Mouse (Mus musculus): ENCODE measurements around the gene Ddx56. TPM values are rescaled to one million over a fixed set of nuclear protein-coding genes. Genes with fewer than 3 reads are reported as not detected.

Gene Ddx56
- polyA plus RNA-seq, 1 experiment from 2014 or later = 107 TPM

DNA sequence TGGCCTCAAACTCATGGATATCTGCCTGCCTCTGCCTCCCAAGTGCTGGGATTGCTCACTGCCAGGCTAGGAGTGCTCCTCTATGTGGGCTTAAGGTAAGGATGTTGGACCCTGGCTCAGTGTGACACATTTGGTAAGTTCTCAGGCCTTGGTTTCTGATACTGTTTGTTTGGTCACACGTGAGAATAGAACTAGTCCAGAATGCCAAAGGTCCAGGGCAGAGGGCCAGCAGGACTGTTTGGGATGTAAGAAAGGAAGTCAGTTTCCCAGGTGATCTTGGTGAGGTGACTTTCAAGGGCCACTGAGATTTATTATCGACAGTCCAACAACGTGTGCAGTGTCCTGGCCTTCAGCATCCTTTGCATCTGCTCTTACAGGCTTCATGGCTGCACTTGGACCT is 8.9 kb upstream of the Ddx56 start:
- Histone ChIP-seq H3K27ac (ENCODE audit: low read depth, low read length) (no peak overlapping the region), H3K36me3 (ENCODE audit: control insufficient read depth, insufficient read depth, low read length) (peaks cover under 1% of the 10 kb centered on the region; the same call in 1 of the 2 replicates), H3K4me3 (ENCODE audit: low read depth, low read length) (no peak overlapping the region), H3K27me3 (ENCODE audit: control insufficient read depth, insufficient read depth, low read length) (no peaks in the 10 kb centered on the region), H3K9ac (ENCODE audit: low read length) (no peak overlapping the region), H3K9me3 (ENCODE audit: control insufficient read depth, low read length) (no peaks in the 10 kb centered on the region), H3K4me2 (ENCODE audit: low read depth) (no peak overlapping the region), H3K4me1 (ENCODE audit: control insufficient read depth, insufficient read depth, low read length) (peaks cover 10% of the 10 kb centered on the region)
- no peak for DNase-seq (ENCODE audit: low spot score)
- no peak for ATAC-seq (ENCODE audit: insufficient read depth, low FRiP score, low TSS enrichment)
- 84% methylated on average over 3 of the region's 3 CpGs for WGBS

DNA sequence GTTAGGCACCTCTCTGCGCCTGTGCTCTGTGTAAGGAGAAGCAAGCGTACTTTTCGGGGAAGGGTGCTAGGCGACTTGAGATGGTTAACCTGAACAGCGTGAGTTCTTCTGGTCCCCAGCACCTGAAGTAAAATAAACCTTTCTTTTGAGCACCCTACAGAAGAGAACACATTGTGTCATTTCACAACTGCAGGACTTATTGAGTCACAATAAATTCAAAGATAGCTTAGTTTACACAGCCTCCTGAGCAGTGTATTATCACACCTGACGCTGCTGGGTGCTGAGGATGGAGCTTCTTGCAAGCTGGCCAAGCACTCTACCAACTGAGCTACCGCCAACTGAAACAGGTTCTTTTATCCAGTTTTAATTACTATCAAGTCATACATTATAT is 7.5 kb upstream of the Ddx56 start:
- Histone ChIP-seq H3K27ac (ENCODE audit: low read depth, low read length) (peak overlapping the region; percentile 9; the same call in 1 of the 2 replicates), H3K4me1 (ENCODE audit: control insufficient read depth, insufficient read depth, low read length) (peaks cover 10% of the 10 kb centered on the region), H3K27me3 (ENCODE audit: control insufficient read depth, insufficient read depth, low read length) (no peaks in the 10 kb centered on the region), H3K4me2 (ENCODE audit: low read depth) (peak overlapping the region; percentile 2; the same call in 1 of the 2 replicates), H3K36me3 (ENCODE audit: control insufficient read depth, insufficient read depth, low read length) (peaks cover 4% of the 10 kb centered on the region), H3K9me3 (ENCODE audit: control insufficient read depth, low read length) (no peaks in the 10 kb centered on the region), H3K9ac (ENCODE audit: low read length) (no peak overlapping the region), H3K4me3 (ENCODE audit: low read depth, low read length) (peak overlapping the region; percentile 94)
- no peak for DNase-seq (ENCODE audit: low spot score)
- peak; percentile 48 for ATAC-seq (ENCODE audit: insufficient read depth, low FRiP score, low TSS enrichment)
- 28% methylated on average over 7 of the region's 7 CpGs for WGBS

DNA sequence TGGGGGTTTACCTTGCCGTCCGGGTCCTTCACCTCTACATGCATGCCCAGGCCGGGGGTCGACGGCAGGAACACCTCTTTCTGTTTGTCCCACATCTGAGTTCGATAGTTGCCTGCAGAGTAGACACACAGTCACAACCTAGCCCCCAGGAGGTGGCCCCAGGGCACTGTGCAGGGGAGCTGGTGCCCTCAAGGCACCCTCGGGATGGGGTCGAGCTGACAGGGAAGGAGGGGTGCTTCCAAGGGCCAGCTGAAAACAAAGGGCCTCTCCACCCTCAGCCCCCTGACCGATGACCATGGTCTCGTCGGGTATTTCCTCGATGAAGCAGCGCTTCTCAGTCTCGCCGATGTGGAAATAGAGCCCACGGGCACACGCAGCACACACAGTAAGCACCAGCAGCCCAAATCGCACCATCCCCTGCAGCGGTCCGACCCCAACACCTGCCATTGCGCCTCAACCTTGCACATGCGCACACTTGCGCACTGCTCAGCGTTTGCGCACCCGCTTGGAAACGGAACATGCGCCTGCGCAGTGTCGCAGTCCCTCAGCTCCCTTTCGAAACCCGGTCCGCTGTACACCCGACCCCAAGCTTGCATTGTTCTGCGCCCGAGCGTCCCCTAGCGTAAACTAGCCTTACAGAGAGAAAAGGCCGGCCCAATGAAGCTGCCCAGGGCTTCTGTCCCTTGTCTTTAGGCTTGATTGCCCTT is 7.0 kb upstream of the Ddx56 start, which contains the start of gene Tmed4:
Gene Tmed4, minus strand, starts transcription at position 484 of the 707 bp plus-strand sequence.
- H3K9ac ChIP-seq (ENCODE audit: low read length) = peak within 1 kb of the TSS; percentile 86
- under 1% methylated on average over 39 of the region's 39 CpGs for WGBS
- H3K4me3 ChIP-seq (ENCODE audit: low read depth, low read length) = peak within 1 kb of the TSS; percentile 94
- H3K9me3 ChIP-seq (ENCODE audit: control insufficient read depth, low read length) = no peaks in the 10 kb centered on the region
- peaks cover 4% of the 10 kb centered on the region for H3K36me3 ChIP-seq (ENCODE audit: control insufficient read depth, insufficient read depth, low read length)
- peak within 1 kb of the TSS; percentile 9; the same call in 1 of the 2 replicates for H3K27ac ChIP-seq (ENCODE audit: low read depth, low read length)
- peak within 1 kb of the TSS; percentile 90 for H3K4me2 ChIP-seq (ENCODE audit: low read depth)
- no peaks in the 10 kb centered on the region for H3K27me3 ChIP-seq (ENCODE audit: control insufficient read depth, insufficient read depth, low read length)
- DNase-seq (ENCODE audit: low spot score) (peak; percentile 98), ATAC-seq (ENCODE audit: insufficient read depth, low FRiP score, low TSS enrichment) (peak; percentile 93)
- H3K4me1 ChIP-seq (ENCODE audit: control insufficient read depth, insufficient read depth, low read length) = peaks cover 10% of the 10 kb centered on the region

DNA sequence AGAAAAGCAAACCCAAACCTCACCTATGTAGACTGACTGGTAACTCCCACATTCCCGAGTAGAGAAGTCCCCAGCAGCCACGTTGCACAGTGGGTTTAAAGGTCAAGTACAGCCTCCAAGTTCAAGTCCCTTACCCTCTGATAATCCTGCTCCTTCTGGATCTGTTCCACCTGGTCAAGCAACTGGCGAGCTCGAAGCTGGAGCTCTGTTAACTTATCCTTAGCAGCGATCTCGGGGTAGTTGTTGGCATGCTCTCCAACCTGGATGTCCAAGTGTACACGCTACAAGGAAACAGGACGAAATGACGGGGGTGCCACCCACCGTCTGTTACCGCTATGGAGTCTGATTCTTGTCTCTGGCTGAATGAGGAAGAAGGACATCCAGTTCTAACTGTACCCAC is 6.0 kb upstream of the Ddx56 start:
- DNase-seq (ENCODE audit: low spot score) = no peak
- H3K9ac ChIP-seq (ENCODE audit: low read length) = peak overlapping the region; percentile 86
- H3K9me3 ChIP-seq (ENCODE audit: control insufficient read depth, low read length) = no peaks in the 10 kb centered on the region
- peak overlapping the region; percentile 94 for H3K4me3 ChIP-seq (ENCODE audit: low read depth, low read length)
- no peak overlapping the region for H3K27ac ChIP-seq (ENCODE audit: low read depth, low read length)
- peak overlapping the region; percentile 90 for H3K4me2 ChIP-seq (ENCODE audit: low read depth)
- no peak for ATAC-seq (ENCODE audit: insufficient read depth, low FRiP score, low TSS enrichment)
- peaks cover 10% of the 10 kb centered on the region for H3K4me1 ChIP-seq (ENCODE audit: control insufficient read depth, insufficient read depth, low read length)
- H3K27me3 ChIP-seq (ENCODE audit: control insufficient read depth, insufficient read depth, low read length) = no peaks in the 10 kb centered on the region
- WGBS = 75% methylated on average over 11 of the region's 11 CpGs
- H3K36me3 ChIP-seq (ENCODE audit: control insufficient read depth, insufficient read depth, low read length) = peaks cover 4% of the 10 kb centered on the region

DNA sequence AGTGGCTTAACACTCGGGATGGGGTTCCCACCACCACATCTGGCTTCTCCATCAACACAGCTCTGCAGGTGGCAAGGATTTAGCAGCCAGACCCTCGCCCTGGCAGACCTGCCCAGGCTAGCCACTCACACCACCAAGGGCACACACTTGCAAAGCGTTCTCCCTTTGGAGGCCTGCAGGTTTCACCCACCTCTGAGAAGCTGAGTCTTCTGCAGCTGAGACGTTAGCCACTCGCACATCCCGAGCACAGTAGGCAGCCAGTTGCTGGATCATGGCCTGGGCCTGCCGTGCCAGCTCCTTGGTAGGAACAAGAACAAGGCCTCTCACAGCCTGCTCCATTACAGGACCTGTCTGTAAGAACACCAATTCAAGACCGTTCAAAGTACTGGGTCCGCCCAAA is 951 bp downstream of the Ddx56 start:
- H3K4me3 ChIP-seq (ENCODE audit: low read depth, low read length) = peak overlapping the region; percentile 98
- ATAC-seq (ENCODE audit: insufficient read depth, low FRiP score, low TSS enrichment) = no peak
- no peak overlapping the region for H3K27ac ChIP-seq (ENCODE audit: low read depth, low read length)
- H3K4me2 ChIP-seq (ENCODE audit: low read depth) = peak overlapping the region; percentile 76
- H3K36me3 ChIP-seq (ENCODE audit: control insufficient read depth, insufficient read depth, low read length) = peaks cover 30% of the 10 kb centered on the region
- H3K27me3 ChIP-seq (ENCODE audit: control insufficient read depth, insufficient read depth, low read length) = no peaks in the 10 kb centered on the region
- H3K4me1 ChIP-seq (ENCODE audit: control insufficient read depth, insufficient read depth, low read length) = peaks cover 9% of the 10 kb centered on the region
- H3K9ac ChIP-seq (ENCODE audit: low read length) = peak overlapping the region; percentile 81
- no peaks in the 10 kb centered on the region for H3K9me3 ChIP-seq (ENCODE audit: control insufficient read depth, low read length)
- WGBS = 70% methylated on average over 9 of the region's 9 CpGs
- DNase-seq (ENCODE audit: low spot score) = no peak

DNA sequence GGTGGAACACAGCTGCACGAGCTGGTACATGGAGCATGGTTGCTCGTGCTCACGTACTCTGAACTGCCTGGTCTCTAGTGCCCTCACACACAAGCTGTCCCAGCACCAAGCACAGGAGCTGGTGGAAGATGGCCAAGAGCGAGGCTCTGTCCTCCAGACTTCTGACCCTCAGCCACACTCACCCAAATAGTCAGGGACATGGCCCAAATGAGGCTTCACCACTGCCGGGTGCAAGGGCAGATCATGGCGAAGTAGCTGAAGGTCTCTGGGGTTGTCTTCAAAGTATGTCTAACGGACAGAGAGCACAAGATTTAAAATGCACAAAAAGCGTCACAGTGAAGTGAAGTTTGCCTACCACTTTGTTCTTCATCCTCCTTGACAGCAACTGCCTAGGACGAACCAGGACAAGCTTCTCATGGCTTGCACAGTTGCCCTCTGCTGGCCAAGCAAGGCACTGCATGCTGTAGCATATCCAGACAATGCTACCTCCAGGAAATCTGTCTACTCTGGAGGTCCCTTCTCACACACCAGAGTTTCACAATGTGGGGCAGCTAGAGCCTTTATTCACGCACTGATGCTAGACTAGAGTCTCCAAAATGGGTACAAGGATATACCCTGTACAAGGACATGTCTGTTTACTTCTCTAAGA is 6.0 kb downstream of the Ddx56 start:
- peaks cover 44% of the 10 kb centered on the region for H3K36me3 ChIP-seq (ENCODE audit: control insufficient read depth, insufficient read depth, low read length)
- ATAC-seq (ENCODE audit: insufficient read depth, low FRiP score, low TSS enrichment) (no peak), DNase-seq (ENCODE audit: low spot score) (peak; percentile 83)
- no peak overlapping the region for H3K4me2 ChIP-seq (ENCODE audit: low read depth)
- WGBS = 83% methylated on average over 10 of the region's 10 CpGs
- no peak overlapping the region for H3K9ac ChIP-seq (ENCODE audit: low read length)
- H3K4me3 ChIP-seq (ENCODE audit: low read depth, low read length) = no peak overlapping the region
- H3K9me3 ChIP-seq (ENCODE audit: control insufficient read depth, low read length) = no peaks in the 10 kb centered on the region
- no peak overlapping the region for H3K27ac ChIP-seq (ENCODE audit: low read depth, low read length)
- H3K27me3 ChIP-seq (ENCODE audit: control insufficient read depth, insufficient read depth, low read length) = no peaks in the 10 kb centered on the region
- peaks cover 4% of the 10 kb centered on the region for H3K4me1 ChIP-seq (ENCODE audit: control insufficient read depth, insufficient read depth, low read length)

DNA sequence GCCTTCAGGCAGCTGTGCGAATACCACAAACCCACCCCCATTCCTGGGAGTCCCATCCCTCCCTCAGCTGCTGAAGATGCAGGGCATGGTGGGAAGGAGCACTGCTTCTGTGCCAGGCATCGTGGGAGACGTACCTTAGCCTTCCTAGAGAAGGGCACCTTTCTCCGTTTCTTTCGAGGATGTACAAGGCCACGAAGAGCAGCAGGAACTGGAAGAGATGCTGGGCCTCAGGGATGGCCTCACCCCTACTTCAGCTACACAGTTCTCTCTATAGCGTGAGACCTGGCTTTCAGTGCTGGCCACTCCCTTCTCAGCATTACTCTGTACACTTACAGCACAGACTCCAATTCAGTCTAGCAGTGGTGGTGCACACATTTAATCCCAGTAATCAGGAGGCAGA is 8.2 kb downstream of the Ddx56 start:
- Histone ChIP-seq H3K36me3 (ENCODE audit: control insufficient read depth, insufficient read depth, low read length) (peaks cover 35% of the 10 kb centered on the region), H3K4me2 (ENCODE audit: low read depth) (no peak overlapping the region), H3K4me1 (ENCODE audit: control insufficient read depth, insufficient read depth, low read length) (no peaks in the 10 kb centered on the region), H3K4me3 (ENCODE audit: low read depth, low read length) (no peak overlapping the region), H3K9ac (ENCODE audit: low read length) (no peak overlapping the region), H3K27me3 (ENCODE audit: control insufficient read depth, insufficient read depth, low read length) (no peaks in the 10 kb centered on the region), H3K27ac (ENCODE audit: low read depth, low read length) (no peak overlapping the region), H3K9me3 (ENCODE audit: control insufficient read depth, low read length) (no peaks in the 10 kb centered on the region)
- DNase-seq (ENCODE audit: low spot score) = no peak
- no peak for ATAC-seq (ENCODE audit: insufficient read depth, low FRiP score, low TSS enrichment)
- WGBS = 96% methylated on average over 7 of the region's 7 CpGs

DNA sequence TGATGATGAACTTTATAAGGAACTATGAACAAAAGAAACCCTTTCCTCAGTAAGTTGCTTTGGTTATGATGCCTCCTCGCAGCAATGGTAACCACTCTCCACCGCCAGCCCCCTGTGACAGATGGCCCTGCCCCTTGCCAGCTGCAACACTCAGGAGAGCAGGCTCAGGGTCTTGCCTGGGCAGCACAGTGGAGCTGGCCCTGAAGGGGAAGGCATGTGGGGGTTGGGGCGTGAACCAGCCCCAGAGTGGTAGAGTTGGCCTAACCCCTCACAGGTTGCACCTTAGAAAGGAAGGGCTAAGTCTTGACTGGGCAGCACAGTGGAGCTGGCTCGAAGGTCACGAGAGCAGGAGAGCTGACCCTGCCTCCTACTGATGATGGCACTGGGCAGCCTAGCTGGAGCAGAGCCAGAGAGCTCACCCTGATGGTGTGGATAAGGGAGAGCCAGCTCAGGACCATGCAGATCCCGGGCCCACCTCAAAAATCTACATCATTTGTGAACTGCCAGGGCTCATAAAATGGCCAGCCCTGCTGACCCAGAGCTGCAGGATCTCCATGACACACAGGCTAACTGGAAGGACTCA is 11.0 kb downstream of the Ddx56 start:
- no peak overlapping the region for H3K4me3 ChIP-seq (ENCODE audit: low read depth, low read length)
- WGBS = 70% methylated on average over 6 of the region's 6 CpGs
- peaks cover 19% of the 10 kb centered on the region for H3K36me3 ChIP-seq (ENCODE audit: control insufficient read depth, insufficient read depth, low read length)
- H3K4me2 ChIP-seq (ENCODE audit: low read depth) = no peak overlapping the region
- H3K4me1 ChIP-seq (ENCODE audit: control insufficient read depth, insufficient read depth, low read length) = no peaks in the 10 kb centered on the region
- H3K27ac ChIP-seq (ENCODE audit: low read depth, low read length) = no peak overlapping the region
- H3K27me3 ChIP-seq (ENCODE audit: control insufficient read depth, insufficient read depth, low read length) = no peaks in the 10 kb centered on the region
- ATAC-seq (ENCODE audit: insufficient read depth, low FRiP score, low TSS enrichment) (no peak), DNase-seq (ENCODE audit: low spot score) (no peak)
- no peaks in the 10 kb centered on the region for H3K9me3 ChIP-seq (ENCODE audit: control insufficient read depth, low read length)
- no peak overlapping the region for H3K9ac ChIP-seq (ENCODE audit: low read length)
